Mouse (Mus musculus): ENCODE measurements at regions not wholly inside any gene's neighbourhood (a gene's known extent, or its start where the extent isn't known, plus 50 kb on each side); places are given as distances from the start of the nearest gene placed in this dataset.

GRCm38 (mm10) chr13:59970430-59970829, 147.5 kb upstream of the Tut7 start:
- no peaks in the 10 kb centered on the region for H3K9me3 ChIP-seq
- WGBS = 31% methylated on average over 6 of the region's 6 CpGs
- peaks cover 41% of the 10 kb centered on the region for H3K4me1 ChIP-seq
- no peak overlapping the region for H3K4me3 ChIP-seq
- H3K4me2 ChIP-seq = peak overlapping the region; percentile 59; the same call in 1 of the 2 replicates
- H3K27ac ChIP-seq = peak overlapping the region; percentile 77
- H3K9ac ChIP-seq = 0 out of 2 replicates have a peak overlapping the region, but pooled peaks have one; percentile 49
- no peaks in the 10 kb centered on the region for H3K36me3 ChIP-seq
- no peaks in the 10 kb centered on the region for H3K27me3 ChIP-seq
- no peak for ATAC-seq (ENCODE audit: insufficient number of reproducible peaks, insufficient read depth, low FRiP score, low TSS enrichment, low read depth)

GRCm38 (mm10) chr13:59969484-59969883, 146.5 kb upstream of the Tut7 start:
- Histone ChIP-seq H3K9me3 (no peaks in the 10 kb centered on the region), H3K27ac (no peak overlapping the region), H3K4me2 (no peak overlapping the region), H3K27me3 (no peaks in the 10 kb centered on the region), H3K36me3 (no peaks in the 10 kb centered on the region), H3K9ac (no peak overlapping the region), H3K4me3 (no peak overlapping the region), H3K4me1 (peaks cover 37% of the 10 kb centered on the region)
- WGBS = 32% methylated on average over 3 of the region's 3 CpGs
- no peak; the same call in 1 of the 2 replicates for ATAC-seq (ENCODE audit: insufficient number of reproducible peaks, insufficient read depth, low FRiP score, low TSS enrichment, low read depth)

GRCm38 (mm10) chr13:59968584-59969240, 145.8 kb upstream of the Tut7 start:
- no peak overlapping the region for H3K4me3 ChIP-seq
- no peak overlapping the region for H3K9ac ChIP-seq
- peaks cover 37% of the 10 kb centered on the region for H3K4me1 ChIP-seq
- WGBS = 87% methylated on average over 19 of the region's 19 CpGs
- H3K4me2 ChIP-seq = no peak overlapping the region
- no peaks in the 10 kb centered on the region for H3K36me3 ChIP-seq
- no peaks in the 10 kb centered on the region for H3K9me3 ChIP-seq
- H3K27me3 ChIP-seq = no peaks in the 10 kb centered on the region
- no peak overlapping the region for H3K27ac ChIP-seq
- no peak for ATAC-seq (ENCODE audit: insufficient number of reproducible peaks, insufficient read depth, low FRiP score, low TSS enrichment, low read depth)

GRCm38 (mm10) chr13:59966535-59967255, 143.7 kb upstream of the Tut7 start:
- no peaks in the 10 kb centered on the region for H3K27me3 ChIP-seq
- H3K36me3 ChIP-seq = no peaks in the 10 kb centered on the region
- no peak for ATAC-seq (ENCODE audit: insufficient number of reproducible peaks, insufficient read depth, low FRiP score, low TSS enrichment, low read depth)
- H3K27ac ChIP-seq = no peak overlapping the region
- H3K9me3 ChIP-seq = no peaks in the 10 kb centered on the region
- H3K4me2 ChIP-seq = no peak overlapping the region
- WGBS = 81% methylated on average over 17 of the region's 17 CpGs
- H3K9ac ChIP-seq = no peak overlapping the region
- H3K4me1 ChIP-seq = peaks cover 39% of the 10 kb centered on the region
- no peak overlapping the region for H3K4me3 ChIP-seq

- Histone ChIP-seq H3K9me3 (no peaks in the 10 kb centered on the region), H3K27ac (no peak overlapping the region), H3K4me1 (peaks cover 22% of the 10 kb centered on the region), H3K36me3 (no peaks in the 10 kb centered on the region), H3K4me3 (no peak overlapping the region), H3K9ac (no peak overlapping the region), H3K27me3 (no peaks in the 10 kb centered on the region), H3K4me2 (no peak overlapping the region)
- no peak for ATAC-seq (ENCODE audit: insufficient number of reproducible peaks, insufficient read depth, low FRiP score, low TSS enrichment, low read depth)
- WGBS = 88% methylated on average over 2 of the region's 2 CpGs
Observed at GRCm38 (mm10) chr13:59964981-59965380, 142.0 kb upstream of the Tut7 start.

GRCm38 (mm10) chr13:59962676-59963664, 140.0 kb upstream of the Tut7 start:
- Histone ChIP-seq H3K36me3 (no peaks in the 10 kb centered on the region), H3K27me3 (no peaks in the 10 kb centered on the region), H3K27ac (no peak overlapping the region), H3K9ac (no peak overlapping the region), H3K9me3 (no peaks in the 10 kb centered on the region), H3K4me3 (no peak overlapping the region), H3K4me1 (peaks cover 11% of the 10 kb centered on the region), H3K4me2 (no peak overlapping the region)
- no peak for ATAC-seq (ENCODE audit: insufficient number of reproducible peaks, insufficient read depth, low FRiP score, low TSS enrichment, low read depth)
- 56% methylated on average over 21 of the region's 21 CpGs for WGBS

- Histone ChIP-seq H3K9me3 (no peaks in the 10 kb centered on the region), H3K4me3 (no peak overlapping the region), H3K4me2 (no peak overlapping the region), H3K27me3 (no peaks in the 10 kb centered on the region; the same call in 1 of the 2 replicates), H3K36me3 (no peaks in the 10 kb centered on the region), H3K4me1 (0 out of 2 replicates have a peak, but pooled peaks cover 14% of the 10 kb centered on the region), H3K27ac (no peak overlapping the region), H3K9ac (no peak overlapping the region)
- WGBS = 41% methylated on average over 2 of the region's 2 CpGs
- no peak for ATAC-seq (ENCODE audit: insufficient number of reproducible peaks, insufficient read depth, low FRiP score, low TSS enrichment, low read depth)
Observed at GRCm38 (mm10) chr13:59956441-59956840, 133.5 kb upstream of the Tut7 start.

- Histone ChIP-seq H3K27ac (no peak overlapping the region), H3K27me3 (no peaks in the 10 kb centered on the region; the same call in 1 of the 2 replicates), H3K36me3 (no peaks in the 10 kb centered on the region), H3K9ac (no peak overlapping the region), H3K4me1 (peaks cover 33% of the 10 kb centered on the region), H3K9me3 (no peaks in the 10 kb centered on the region), H3K4me3 (no peak overlapping the region), H3K4me2 (no peak overlapping the region)
- 38% methylated on average over 4 of the region's 4 CpGs for WGBS
- ATAC-seq (ENCODE audit: insufficient number of reproducible peaks, insufficient read depth, low FRiP score, low TSS enrichment, low read depth) = no peak
Observed at GRCm38 (mm10) chr13:59952809-59953208, 129.9 kb upstream of the Tut7 start.

- 65% methylated on average over 3 of the region's 3 CpGs for WGBS
- Histone ChIP-seq H3K4me1 (peaks cover 33% of the 10 kb centered on the region), H3K36me3 (no peaks in the 10 kb centered on the region), H3K9me3 (no peaks in the 10 kb centered on the region), H3K27me3 (no peaks in the 10 kb centered on the region; the same call in 1 of the 2 replicates), H3K4me3 (no peak overlapping the region), H3K27ac (no peak overlapping the region), H3K4me2 (no peak overlapping the region), H3K9ac (no peak overlapping the region)
- ATAC-seq (ENCODE audit: insufficient number of reproducible peaks, insufficient read depth, low FRiP score, low TSS enrichment, low read depth) = no peak
Observed at GRCm38 (mm10) chr13:59952116-59952515, 129.2 kb upstream of the Tut7 start.

- Histone ChIP-seq H3K36me3 (no peaks in the 10 kb centered on the region), H3K9ac (no peak overlapping the region), H3K9me3 (no peaks in the 10 kb centered on the region), H3K27me3 (no peaks in the 10 kb centered on the region; the same call in 1 of the 2 replicates), H3K4me1 (peaks cover 29% of the 10 kb centered on the region), H3K4me2 (no peak overlapping the region), H3K4me3 (no peak overlapping the region), H3K27ac (no peak overlapping the region)
- WGBS = 82% methylated on average over 3 of the region's 3 CpGs
- no peak for ATAC-seq (ENCODE audit: insufficient number of reproducible peaks, insufficient read depth, low FRiP score, low TSS enrichment, low read depth)
Observed at GRCm38 (mm10) chr13:59950281-59950680, 127.3 kb upstream of the Tut7 start.

- ATAC-seq (ENCODE audit: insufficient number of reproducible peaks, insufficient read depth, low FRiP score, low TSS enrichment, low read depth) = no peak
- peak overlapping the region; percentile 7; the same call in 1 of the 2 replicates for H3K27ac ChIP-seq
- 63% methylated on average over 6 of the region's 6 CpGs for WGBS
Observed at GRCm38 (mm10) chr13:59949471-59949870, 126.5 kb upstream of the Tut7 start.

More at GRCm38 (mm10) chr13:59949471-59949870, 126.5 kb upstream of the Tut7 start:
- Histone ChIP-seq H3K4me1 (peaks cover 29% of the 10 kb centered on the region), H3K36me3 (no peaks in the 10 kb centered on the region), H3K4me2 (no peak overlapping the region), H3K9ac (no peak overlapping the region), H3K9me3 (no peaks in the 10 kb centered on the region), H3K4me3 (no peak overlapping the region), H3K27me3 (no peaks in the 10 kb centered on the region; the same call in 1 of the 2 replicates)
